Mouse (Mus musculus): ENCODE data around the gene Mgll. TPM values are rescaled to one million over a fixed set of nuclear protein-coding genes. Genes with fewer than 3 reads are reported as not detected.

Gene Mgll
- 100 to 1,000 TPM; 162 to 167 (median 167) TPM for total RNA-seq (2022)

DNA sequence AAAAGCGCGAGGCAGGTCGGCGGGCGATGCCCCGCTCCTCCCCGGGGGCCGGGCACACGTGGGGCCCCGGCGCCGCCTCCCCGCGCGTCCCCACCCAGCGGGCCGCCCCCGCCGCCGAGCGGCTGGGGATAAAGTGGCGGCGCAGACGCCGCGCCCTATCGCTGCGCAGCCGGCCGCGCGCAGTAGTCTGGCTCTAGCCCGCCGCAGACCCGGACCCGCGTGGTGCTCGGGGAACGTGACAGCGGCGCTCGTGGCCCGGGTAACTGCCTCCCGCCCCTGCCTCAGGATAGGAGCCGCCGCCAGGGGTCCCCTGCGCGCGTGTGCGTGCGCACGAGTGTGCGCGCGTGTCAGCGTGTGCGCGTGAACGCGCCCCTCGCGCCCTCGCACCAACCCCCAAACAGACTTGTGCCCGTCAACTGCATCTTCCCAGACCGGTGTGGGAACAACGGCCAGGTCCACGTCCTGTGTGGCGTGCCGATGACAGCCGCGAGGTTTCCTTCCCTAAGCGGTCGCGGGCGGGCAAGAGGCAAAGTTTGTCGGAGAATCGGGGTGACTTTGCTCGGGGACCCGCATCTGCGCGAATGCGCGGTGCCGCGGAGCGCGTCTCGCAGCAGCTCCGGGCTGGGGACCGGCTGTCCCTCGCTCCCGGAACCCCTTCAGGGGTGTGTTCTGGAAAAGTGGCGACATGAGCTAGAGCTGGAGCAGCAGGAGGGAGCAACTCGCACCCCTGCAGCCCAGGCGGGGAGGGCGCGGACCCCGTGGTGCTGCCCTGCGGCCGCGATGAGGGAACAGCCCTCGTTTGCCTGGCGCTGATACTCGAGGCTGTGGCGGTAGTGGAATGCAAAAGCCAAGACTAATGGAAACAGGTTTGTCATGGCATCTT lies at the start of gene Mgll:
Gene Mgll, plus strand, starts transcription at position 100 of the 883 bp plus-strand sequence.
- DNase-seq (ENCODE audit: low spot score in 2 of 2) = peak; percentile 64 to 68

DNA sequence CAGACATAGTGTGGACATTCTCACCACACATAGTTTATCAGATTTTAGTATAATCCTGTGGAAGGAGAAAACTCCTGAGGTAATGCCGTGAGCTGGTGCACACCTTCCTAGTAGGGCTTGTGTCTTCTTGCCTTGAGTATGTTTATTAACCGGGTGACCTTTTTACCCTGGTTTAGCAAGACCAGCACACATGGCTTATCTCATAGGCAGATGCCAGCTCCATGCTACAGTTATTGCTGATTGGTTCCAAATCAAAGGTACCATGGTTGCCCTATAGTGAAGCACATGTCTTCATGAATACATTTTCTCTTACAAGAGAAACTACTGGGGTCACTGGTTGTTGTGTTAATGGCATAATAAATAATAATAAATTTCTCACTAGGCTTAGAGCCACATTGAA lies 48.4 kb upstream of the Mgll start:
- no peak for DNase-seq (ENCODE audit: low spot score in 2 of 2)

DNA sequence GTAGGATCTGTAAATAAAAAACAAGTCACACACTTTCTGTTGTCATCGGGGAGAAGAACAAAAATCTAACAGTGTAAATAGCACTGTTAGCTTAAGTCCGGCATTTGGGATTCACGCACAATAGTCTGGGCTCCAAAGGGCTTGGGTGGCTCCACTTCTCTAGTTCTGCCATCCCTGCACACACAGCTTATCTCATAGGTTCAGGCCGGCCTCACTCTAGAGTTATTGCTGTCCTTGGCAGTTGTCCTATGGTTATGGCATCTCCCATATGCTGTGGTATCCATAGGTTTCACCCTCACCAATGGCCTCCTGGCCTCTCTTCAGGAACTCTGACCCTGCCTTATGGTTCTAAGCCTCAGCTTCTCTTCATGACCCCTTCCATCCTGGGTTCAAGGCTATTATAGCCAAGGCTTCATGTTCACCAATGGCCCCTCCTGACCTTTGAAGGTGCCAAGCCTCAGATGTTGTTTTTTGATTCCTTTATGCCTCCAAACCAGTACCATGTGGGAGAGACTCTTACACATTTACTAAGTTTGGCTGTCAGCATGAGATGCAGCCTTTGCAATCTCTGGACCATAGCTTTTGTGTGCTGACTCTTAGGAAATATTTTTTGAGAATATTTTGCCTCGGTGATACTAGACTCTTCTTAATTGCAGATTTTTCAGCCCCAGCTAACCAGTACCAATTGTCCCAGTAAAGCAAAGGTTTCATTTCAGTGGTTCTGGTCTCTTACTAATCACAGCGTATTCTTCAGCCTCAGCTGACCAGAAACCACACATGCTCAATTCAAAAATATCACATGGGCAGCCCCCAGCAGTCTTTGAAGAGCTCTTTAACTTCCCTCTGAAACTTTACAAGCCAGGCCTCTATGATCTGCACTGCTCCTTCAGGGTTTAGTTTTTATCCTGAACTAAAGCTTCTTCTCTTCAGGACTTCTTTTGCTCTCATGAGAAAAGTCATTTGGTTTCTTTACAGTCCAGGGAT lies 47.2 kb upstream of the Mgll start:
- no peak for DNase-seq (ENCODE audit: low spot score in 2 of 2)

DNA sequence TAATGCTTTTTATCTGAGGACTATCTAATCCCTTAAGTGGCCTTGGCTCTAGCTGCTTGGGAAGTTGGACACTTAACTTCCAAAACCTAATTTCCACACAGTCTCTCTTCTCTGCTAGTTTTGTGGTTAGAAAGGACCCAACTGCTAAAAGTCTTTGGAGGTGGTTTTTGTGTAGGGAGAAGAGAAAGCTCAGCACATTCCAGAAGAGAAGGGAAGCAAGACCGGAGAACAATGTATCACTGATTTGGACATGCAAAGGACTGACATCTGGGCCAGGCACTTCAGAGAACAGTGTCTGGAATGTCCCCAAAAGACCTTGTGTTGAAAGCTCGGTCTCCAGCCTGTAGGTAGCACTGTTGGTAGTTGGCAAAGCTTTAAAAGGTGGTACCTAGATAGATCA lies 46.5 kb upstream of the Mgll start:
- DNase-seq (ENCODE audit: low spot score in 2 of 2) = no peak

DNA sequence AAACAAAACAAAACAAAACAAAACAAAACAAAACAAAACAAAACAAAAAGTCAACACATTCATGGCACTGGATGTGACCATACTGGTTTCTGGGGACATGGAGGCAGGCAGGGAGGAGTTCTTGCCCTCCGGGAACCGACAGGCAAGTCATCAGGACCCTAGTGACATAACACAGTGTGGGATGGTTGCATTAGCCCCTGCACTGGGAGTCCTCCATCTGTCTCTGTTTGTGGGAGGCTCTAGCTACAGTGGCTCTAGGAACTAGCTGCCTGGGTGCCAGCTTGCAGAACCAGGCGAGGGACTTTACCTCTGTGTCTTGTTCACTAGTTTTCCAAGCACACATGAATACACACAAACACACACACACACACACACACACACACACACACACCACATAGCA lies 43.2 kb upstream of the Mgll start:
- DNase-seq (ENCODE audit: low spot score in 2 of 2) = peak in 1 of 2 experiments; percentile 11

DNA sequence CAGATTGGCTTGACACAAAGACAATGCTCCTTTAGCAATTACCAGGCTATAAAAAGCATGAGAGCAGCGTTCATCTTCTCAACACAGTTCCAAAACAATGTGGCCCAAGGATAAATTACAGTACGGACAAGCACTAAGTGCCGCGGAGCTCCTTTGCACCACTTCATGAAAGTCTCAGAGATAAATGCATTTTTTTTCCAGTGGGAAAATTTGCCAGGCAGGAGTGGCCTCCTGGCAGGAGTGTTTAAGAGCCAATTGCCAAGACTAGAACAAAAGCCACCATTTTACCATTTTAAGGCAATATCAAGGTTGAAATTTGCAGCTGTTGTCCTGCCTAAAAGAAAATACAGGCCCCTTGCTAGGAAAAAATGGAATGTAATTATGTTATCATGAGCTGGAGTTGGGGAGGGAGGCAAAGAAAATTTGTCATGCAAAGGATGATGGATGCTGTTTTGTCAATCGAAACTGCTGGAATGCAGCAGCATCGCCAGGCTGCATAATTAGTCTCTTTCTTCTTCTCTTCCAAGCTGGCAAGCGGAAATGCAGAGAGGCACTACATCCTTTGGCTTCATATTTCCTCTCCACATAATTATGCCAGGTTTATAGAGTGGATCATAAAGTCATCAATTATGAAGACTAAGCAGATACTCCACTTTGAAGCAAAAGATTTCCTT lies 40.7 kb upstream of the Mgll start:
- no peak for DNase-seq (ENCODE audit: low spot score in 2 of 2)

DNA sequence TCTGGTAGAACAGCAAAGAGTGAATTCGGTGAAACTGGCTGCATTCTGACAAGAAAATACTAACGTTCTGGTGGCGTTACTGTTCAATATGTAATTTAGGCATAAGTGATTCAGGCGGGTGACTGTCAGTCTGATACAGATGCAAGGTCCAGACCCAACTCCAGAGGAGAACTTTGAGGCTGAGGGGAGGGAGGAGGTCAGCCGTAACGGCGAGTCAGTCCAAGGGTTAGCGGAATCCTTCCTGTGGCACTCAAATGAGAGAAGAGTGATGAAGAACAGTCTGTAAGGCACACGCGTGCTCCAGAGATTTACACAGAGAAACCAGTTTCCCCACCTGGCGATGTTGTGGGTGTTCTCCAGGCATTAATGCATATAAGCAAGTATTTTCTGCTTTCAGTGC lies 36.0 kb upstream of the Mgll start:
- DNase-seq (ENCODE audit: low spot score in 2 of 2) = no peak

DNA sequence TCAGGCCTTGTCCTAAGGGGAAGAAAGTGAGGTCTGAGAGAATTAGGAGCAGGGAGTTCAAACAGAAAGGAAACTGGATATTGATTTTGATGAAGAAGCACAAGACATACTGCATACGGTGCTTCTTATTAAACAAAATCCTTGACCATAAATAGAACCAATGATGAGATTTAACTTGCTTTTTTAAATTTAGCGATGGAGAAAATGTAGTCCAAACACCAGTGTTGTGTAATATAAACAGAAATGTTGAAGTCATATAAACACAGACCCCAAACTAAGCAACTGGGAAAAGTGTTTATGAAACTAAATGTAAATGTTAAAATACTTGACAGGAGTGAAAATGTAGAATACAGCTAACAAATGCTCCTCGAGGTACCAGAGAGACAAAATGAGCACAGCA lies 35.5 kb upstream of the Mgll start:
- no peak for DNase-seq (ENCODE audit: low spot score in 2 of 2)

DNA sequence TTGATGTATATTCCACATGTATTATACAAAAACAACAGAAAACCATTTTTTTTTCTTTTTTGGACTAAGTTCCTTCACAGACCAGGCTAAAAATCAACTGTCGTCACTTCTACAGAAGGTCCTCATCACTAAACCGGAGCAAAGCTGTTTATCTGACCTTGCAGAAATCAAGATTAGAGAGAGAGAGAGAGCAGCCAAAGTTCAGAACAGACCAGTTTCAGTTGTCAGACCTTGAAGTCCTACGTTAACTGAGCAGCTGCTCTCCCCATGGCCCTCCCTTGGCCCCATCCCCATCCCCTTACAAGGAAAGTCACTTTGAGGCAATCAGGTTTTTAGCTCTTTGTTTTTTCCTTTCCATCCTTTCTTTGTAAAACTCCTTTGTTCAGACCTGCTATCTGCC lies 34.0 kb upstream of the Mgll start:
- DNase-seq (ENCODE audit: low spot score in 2 of 2) = no peak

DNA sequence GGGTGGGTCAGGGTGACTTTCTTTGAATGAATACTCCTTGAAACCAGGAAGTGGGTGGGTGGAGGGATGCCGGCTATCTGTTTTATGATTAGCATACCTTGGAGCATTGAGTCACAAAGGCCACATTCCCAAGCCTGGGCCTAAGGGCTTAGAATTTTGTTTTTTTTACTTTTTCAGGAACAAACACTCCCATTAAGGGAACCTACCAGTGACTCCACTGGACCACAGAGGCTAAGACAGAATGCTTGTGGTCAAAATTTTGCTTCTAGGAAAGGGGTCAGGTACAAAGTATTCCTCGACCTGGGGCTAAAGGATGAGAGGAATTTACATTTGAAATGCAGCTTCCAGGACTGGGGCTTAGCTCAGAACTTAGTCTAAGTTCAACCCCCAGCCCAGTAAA lies 32.9 kb upstream of the Mgll start:
- no peak for DNase-seq (ENCODE audit: low spot score in 2 of 2)

DNA sequence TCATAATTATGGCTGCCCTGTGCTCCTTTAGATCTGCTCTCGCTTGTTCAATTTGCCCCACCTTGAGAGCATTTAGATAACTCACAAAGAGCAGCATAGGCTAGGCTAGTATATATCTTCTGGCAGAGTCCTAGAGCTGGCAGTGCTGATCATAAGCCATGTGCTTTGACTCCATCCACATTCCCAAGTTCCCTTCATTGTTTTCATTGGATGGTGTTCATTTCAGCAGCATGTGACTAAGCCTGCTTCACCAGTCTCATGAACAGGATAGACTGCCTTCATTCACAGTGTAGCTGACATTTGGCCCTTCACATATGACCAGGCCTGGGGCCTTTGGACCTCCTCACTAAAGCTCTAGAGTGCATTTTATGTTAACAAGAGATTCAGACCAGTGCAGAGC lies 21.3 kb upstream of the Mgll start:
- no peak for DNase-seq (ENCODE audit: low spot score in 2 of 2)

DNA sequence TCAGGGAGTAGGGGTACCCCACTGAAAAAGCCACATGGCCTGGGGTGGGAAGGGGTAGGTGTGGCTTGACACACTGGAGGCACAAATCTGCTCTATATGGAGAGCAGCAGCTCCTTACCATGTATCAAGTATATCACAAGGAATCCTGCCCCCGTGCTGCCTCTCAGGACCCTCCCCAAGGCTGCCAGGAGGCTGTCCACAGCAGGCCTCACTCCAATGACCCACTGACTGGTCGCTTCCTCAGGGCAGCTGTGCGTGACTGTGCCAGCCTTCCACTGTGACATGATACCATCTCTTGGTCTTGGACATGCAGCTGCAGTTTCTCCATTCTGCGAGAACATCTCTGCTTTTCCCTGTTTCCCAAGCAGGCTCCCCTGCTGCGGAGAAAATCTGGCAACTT lies 20.5 kb upstream of the Mgll start:
- no peak for DNase-seq (ENCODE audit: low spot score in 2 of 2)

DNA sequence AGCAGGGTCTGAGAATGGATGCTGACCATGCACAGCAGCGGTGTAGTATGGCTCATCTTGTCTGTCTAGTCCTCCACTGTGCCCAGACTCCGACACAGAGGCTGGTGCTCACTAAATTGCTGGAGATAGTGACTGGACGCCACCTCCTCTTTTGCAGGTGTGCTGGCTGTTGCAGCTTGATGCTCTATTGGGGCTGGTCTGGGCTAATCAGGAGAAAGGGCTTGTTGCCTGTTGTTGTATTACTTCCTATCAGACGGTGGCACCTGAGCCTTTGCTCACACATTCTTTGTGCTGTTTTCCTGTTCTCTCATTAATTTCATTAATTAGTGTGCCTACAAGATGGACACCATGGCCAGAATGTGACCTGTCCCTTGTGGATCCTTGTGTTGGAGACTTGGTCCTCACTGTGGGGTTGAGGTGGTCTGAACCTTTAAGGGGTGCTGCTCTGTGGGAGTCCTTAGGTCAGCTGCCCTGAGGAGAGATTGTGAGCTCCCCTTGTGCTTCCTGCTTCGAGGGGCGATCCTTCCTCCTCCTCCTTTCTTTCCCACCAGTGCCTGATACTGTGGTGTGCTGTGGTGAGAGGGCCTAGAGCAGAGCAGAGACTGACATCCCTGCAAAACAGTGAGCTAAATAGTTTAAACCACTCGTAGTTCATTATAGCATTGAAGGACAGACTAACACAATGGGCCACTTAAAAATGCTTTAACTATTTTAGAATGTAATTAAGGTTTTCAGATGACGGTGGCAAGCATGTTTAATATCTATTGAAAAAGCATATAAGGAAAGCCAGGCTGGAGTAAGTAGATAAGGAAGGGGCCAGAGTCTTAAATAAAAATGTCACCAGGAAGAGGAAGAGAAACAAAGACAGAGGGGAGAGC lies 15.6 kb upstream of the Mgll start:
- DNase-seq (ENCODE audit: low spot score in 2 of 2) = no peak

DNA sequence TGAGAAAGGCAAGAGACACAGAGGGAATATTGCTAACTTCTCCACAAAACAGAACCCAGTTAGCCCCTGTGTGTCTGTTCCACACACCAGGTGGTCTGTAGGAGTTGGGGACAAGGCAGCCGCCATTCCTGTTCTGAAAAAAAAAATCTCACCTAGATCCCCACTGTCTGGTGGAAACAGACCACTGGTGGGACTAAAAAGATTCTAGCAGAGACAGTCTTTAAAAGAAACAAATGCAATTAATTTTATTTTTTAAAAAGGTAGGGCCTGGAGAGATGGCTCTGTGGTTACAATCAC lies 15.0 kb upstream of the Mgll start:
- no peak for DNase-seq (ENCODE audit: low spot score in 2 of 2)

DNA sequence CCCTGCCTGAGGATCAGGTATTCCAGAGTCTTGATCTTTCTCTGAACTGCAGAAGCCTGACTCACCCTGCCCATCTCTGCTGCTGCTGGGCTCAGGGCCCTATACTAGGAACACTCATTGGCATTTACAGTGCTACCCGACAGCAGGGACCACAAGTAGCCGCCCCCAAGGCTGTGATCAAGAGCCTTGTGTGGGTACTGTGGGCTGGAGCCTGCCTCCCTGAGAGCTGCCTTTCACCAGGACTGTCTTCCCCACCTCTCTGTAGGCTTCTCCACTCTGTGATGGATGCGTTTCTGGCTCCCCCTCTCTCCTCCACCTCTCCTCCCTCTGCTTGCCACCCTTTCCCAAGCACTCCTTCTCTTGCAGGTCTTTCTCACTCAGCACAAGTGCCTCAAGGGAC lies 12.9 kb upstream of the Mgll start:
- DNase-seq (ENCODE audit: low spot score in 2 of 2) = no peak

DNA sequence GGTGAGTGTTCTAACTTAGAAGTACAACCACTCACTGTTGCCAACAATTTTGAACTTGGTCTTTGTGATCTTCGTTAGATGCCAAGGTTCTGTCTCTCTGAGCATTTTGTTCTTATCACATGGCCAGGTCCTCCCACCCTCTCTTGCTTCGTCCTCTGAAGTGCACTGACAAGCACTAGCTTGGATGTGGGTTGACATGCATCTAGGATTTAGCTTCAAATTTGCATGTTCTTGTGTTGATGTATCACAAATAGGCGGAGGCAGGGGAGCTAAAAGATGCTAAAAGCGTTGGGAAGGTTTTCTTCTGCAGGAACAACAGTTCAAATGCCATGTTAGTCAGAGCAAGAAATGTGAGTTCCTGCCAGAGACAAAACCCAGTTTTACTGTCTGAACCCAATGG lies 12.1 kb upstream of the Mgll start:
- no peak for DNase-seq (ENCODE audit: low spot score in 2 of 2)

DNA sequence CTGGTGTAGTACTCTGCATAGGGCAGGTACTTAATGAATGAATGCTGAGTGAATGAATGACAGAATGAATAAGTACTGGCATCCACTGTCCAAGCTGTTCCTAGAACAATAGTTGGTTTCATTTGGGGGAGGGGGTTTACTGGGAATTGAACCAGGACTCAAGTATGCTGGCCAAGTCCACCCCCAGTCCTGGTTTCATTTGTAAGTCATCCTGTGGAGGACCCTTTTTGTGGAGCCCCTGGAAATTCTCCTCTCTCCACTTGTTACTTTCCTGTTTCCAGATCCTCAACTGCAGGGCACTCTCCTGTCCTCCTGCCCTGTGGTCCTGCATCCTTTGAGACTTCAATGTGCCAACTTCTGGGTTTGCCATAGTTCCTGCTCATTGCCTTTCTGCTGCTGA lies 10.9 kb upstream of the Mgll start:
- DNase-seq (ENCODE audit: low spot score in 2 of 2) = no peak

DNA sequence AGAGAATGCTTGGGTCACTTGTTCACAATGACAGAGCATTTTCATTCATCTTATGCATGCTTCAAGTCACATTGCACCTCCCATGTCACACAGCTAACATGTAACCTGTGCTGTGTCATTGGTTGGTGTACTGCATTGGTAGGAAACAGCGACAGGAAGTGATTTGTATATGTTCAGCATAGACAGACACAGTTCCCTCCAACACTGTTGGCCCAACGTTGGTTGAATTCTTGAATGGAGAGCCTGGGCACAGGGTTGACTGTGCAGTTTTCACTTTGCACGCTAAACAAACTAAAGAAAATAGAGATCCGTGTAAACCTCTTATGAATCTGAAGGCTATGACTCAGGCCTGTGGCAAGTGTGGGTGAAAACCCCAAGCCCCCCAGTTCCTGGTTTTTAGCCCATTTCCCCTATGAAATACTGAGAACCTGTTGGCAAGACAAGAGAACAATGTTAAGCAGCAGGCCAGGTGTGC lies 10.0 kb upstream of the Mgll start:
- DNase-seq (ENCODE audit: low spot score in 2 of 2) = no peak

DNA sequence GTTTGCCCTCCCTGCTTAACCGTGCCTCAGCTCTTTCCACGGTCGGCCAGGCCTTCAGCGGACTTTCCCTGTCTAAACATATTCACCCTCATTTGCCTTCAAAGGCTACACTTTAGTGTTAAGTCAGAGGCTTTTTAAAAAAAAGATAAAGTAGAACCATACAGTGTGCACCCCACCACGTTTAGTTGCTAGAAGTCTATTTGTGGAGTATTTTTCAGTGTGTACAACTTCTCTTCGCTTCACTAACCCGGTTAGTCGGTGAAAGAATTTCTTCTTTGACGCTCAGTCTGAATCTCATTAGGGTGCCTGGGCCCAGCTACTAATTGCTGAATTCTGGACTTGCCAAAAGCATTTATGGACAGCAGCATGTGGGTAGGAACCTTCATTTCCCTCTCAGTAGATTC lies 8.8 kb upstream of the Mgll start:
- DNase-seq (ENCODE audit: low spot score in 2 of 2) = no peak

DNA sequence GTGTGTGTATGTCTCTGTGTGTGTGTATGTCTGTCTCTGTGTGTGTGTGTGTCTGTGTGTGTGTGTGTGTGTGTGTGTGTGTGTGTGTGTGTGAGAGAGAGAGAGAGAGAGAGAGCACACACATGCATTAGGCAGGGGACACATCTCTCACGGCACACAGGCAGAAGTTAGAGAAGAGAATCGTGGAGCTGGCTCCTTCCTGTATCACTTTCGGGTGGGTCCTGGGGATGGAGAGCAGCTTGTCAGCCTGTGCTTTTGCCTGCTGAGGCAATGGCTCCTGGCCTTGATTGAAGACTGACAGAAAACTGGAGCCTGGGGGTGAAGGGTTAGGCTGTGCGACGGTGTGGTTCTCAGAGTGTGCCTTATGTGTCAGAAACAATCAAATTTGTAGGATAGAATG lies 8.2 kb upstream of the Mgll start:
- no peak for DNase-seq (ENCODE audit: low spot score in 2 of 2)
